Mouse (Mus musculus) kidney, postnatal 10 days (tissue): Measurements from ENCODE around the gene Ece1.

Experiments
- DNase-seq: peaks from one replicate; pipeline ENCODE4 v3.0.0; 2021; ENCODE audit warnings: mixed read lengths

Gene Ece1

GRCm38 (mm10) chr4:137919116-137919515 is 57.1 kb downstream of the Ece1 start:
- no peak for DNase-seq

DNA sequence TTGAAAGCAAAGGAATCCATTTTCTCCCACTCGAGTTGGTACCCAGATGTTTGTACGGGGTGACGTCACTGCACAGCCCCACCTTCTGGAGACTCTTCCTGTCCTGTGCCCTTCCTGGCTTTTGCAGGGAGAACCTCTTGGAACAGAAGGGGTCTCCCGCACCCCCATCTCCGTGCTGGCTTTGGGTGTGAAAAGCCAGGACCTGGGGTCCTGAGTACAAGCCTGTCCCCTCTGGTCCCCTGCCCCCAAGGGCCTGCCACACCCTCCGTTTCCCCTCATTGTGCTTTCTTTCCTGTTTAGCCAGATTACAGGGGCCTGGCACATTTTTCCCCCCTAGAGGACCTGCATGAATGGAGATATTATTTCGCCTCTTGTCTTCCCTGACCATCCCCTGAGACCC is 58.0 kb downstream of the Ece1 start:
- peak; percentile 50 for DNase-seq

- peak; percentile 67 for DNase-seq
Measured at GRCm38 (mm10) chr4:137920500-137920961, 58.5 kb downstream of the Ece1 start.

DNA sequence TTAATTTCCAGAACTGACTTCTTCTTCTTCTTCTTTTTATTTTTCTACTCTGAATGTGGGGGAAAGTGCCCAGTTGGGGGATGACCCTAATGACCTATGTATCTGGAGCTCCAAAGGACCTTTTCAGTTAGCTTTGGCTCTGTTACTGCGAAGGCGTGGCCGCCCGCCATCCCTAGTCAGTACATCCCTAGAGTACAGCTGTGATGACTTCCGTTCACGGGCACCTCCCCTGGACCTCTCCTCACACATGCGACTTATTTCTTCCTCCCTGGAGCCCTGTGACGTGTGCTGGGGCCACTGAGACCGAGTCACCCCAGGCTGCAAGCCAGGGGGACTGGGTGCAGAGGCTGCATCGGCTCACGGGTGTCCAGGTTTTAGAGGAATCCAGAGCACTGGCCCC is 59.5 kb downstream of the Ece1 start:
- DNase-seq = peak; percentile 45

DNA sequence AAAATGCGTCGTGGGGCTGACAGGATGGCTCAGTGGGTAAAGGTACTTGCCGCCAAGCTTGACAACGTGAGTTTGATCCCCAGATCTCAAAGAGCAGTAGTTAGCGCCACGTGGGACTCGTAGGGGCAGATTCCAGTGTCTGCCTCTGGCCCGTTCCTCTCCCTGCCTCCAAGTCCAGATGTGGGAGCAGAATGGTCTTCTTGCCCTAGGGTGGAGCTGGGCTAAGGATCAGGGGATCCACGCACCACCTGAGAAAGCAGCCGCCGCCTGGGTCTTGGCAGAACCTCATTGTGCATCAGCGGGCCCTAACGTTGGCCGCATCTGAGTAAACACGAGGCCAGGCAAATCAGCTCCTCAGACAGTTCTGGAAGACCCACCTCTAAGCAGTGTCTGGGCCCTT is 61.0 kb downstream of the Ece1 start:
- DNase-seq = no peak

DNA sequence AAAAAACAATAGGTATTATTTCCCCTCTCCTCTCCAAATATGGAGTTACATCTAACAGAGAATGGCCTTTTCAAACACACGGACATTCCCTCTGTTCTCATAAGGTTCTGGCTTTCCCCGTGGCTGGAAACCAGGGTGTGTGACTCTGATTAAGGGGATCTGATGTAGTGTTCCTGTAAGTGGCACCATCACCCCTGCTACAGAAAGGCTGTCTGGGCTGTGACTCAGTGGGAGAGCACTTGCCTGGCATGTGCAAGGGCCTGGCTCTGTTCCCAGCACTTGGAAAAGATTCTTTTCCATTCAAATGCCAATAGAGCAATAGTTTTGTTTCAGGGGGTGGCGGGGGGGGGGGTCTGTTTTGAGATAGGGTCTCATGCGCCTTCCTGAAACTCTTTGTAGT is 63.1 kb downstream of the Ece1 start:
- no peak for DNase-seq

GRCm38 (mm10) chr4:137926161-137926560 is 64.1 kb downstream of the Ece1 start:
- DNase-seq = no peak

DNA sequence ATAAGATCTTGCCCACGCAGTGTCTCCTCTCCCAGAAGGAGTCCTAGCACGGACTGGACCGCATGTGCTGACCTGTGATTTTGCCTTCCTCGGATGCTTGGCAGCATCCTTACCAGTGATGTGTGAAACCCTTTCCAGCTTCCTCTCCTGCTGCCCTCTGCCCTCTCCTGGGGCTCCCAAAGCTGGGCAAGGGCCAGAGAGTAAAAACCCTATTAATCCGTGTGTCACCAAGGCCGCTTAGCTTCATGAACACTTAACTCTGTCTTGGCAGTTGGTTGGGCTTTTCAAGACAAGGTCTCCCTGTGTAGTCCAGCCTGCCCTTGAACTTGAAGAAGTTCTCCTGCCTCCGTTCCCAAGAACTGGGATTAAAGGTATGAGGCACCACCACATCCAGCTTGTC is 65.1 kb downstream of the Ece1 start:
- DNase-seq = no peak

- DNase-seq = no peak
Measured at GRCm38 (mm10) chr4:137927741-137928535, 65.9 kb downstream of the Ece1 start.

GRCm38 (mm10) chr4:137928813-137929212 is 66.8 kb downstream of the Ece1 start:
- DNase-seq = no peak

GRCm38 (mm10) chr4:137929341-137930016 is 67.4 kb downstream of the Ece1 start:
- DNase-seq = peak; percentile 51

DNA sequence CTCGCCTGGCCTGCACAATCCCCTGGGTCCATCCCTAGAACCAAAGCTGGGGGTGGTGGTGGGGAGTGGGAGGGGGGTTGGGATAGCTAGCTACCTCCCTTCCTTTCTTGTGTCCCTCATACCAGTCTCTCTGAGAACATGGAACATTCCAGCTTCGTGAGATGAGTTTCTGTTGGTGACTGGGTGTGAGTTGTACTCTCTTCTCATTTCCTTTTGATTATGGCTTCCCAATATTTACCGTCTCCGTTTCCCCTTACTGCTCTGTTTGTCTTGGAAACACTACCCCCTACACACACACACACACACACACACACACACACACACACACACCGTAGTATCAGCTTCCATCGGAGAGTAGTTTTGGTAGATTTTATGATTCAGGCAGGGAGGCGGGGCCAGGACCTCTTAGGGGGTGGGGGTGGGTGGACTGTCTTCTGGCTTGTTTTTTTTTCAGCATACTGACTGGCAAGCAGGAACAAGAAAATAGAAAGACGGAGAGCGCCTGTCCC is 68.5 kb downstream of the Ece1 start:
- DNase-seq = no peak

- peak; percentile 89 for DNase-seq
Measured at GRCm38 (mm10) chr4:137931009-137931757, 69.1 kb downstream of the Ece1 start.

DNA sequence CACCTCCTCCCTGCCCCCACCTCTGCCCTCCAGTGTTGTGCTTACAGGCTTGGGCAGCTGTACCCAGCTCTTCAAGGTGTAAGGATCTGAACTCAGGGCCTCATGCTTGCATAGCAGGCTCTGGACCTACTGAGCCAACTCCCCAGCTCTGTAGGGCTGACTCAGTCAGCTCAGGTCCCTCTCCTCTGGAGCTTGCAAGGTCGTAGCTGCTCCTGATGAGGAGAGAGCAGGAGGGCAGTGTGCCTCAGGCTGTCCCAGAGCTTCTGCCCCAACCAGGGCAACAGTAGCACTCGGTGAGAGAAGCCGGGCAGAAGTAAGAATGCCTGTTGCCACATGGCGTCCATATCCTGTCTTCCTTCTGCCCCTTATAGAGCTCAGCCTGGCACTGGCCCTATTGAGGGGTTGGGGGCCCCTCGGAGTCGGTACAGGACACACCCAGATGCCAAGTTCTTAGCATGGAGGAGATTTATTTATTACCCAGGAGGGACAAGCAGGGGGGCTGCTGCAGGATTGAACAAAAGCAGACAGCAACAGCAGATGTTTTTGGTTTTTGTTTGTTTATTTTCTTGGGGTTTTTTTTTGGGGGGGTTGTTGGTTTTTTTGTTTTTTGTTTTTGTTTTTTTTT is 70.6 kb downstream of the Ece1 start:
- DNase-seq = no peak

GRCm38 (mm10) chr4:137933328-137933727 is 71.3 kb downstream of the Ece1 start:
- DNase-seq = no peak

DNA sequence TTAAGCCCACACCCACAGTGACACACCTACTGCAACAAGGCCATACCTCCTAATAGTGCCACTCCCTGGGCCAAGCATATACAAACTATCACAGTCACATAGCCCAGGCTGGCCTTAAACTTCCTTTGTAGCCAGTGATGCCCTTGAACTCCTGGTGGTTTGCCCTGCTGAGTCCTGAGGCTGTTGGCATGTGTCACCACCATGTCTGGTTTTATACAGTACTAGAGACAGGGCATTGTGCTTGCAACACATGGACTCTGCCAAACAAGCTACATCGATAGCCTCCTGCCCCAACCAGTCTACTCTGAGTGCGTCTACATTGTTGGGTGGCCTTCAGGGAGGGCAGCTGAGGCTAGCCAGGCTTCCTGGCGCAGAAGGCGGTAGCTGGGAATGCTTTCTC is 74.1 kb downstream of the Ece1 start:
- DNase-seq = no peak

DNA sequence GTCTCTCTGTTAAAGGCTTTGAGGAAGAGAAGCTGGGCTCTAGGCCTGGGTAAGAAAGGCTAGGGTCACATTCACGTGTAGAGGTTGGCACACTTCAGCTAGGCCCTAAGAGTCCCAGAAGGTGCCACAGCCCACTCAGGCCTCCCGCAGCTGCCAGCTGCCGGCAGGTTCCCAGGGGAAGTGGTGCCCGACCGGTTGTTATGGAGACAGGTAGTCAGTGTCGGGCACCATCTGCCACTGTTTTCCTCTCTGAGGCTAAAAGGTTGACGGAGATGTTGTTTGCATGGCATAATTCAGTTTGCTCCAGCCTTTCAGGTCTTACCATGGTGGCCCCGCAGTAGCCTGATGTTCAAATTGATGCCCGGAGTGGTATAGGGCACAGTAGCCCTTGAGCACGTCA is 78.0 kb downstream of the Ece1 start:
- DNase-seq = no peak

DNA sequence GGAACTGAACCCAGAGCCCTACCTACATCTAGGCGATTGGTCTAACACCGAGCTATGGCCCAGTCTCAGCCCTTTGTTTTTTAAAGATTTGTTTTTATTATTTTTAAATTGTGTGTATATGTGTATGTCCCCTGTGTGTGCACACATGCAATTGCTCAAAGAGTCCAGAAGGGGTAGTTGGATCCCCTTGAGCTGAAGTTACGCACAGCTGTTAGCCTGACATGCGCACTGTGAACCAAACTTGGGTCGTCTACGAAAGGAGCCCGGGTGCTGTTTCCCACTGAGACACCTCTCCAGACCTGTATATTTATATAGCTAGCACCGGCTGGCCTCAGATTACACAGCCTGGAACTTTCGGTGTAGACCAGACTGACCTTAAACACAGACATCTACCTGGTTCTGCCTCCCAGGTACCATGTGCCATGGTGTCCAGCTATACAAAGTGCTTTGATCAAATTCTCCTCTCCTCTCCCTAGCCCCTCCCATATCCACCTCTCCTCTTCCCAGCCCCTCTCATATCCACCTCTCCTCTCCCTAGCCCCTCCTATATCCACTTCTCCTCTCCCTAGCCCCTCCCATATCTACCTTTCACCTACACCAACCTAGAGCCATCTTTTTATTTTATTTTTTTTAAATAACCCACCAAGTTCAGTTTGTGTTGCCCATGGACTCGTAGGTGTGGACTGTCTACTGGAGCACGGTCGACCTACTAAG is 79.3 kb downstream of the Ece1 start:
- no peak for DNase-seq

GRCm38 (mm10) chr4:137941871-137942781 is 80.1 kb downstream of the Ece1 start:
- DNase-seq = no peak

- DNase-seq = no peak
Measured at GRCm38 (mm10) chr4:137942782-137943486, 80.9 kb downstream of the Ece1 start.
